Mouse (Mus musculus) liver, embryonic 14.5 days (tissue): ENCODE measurements around the gene Hsd11b1.

Source experiments
- CTCF ChIP-seq: IDR thresholded peaks from 2 replicates; pipeline ENCODE4 v1.5.1; 2016; ENCODE audit warnings: antibody characterized with exemption, low read depth, control low read depth
- EP300 ChIP-seq: IDR thresholded peaks from 2 replicates; pipeline ENCODE4 v1.6.1; 2016; ENCODE audit warnings: antibody characterized with exemption, low read depth

GRCm38 (mm10) chr1:193226114-193226513 lies 37.8 kb downstream of the Hsd11b1 start:
- TF ChIP-seq CTCF (no peak), EP300 (no peak)
